Mouse (Mus musculus) G1E (cell line): Measurements from ENCODE around the gene 1700029H14Rik.

ENCODE experiments used
- CTCF ChIP-seq: IDR thresholded peaks from 2 replicates; pipeline ENCODE4 v1.5.1; 2012; ENCODE audit warnings: low read depth, low read length, inconsistent platforms, mixed read lengths
- GATA1 ChIP-seq: IDR thresholded peaks from 2 replicates; pipeline ENCODE4 v1.6.1; 2012; ENCODE audit warnings: borderline replicate concordance, low read length, inconsistent platforms, mixed read lengths
- GATA2 ChIP-seq: IDR thresholded peaks from 2 replicates; pipeline ENCODE4 v1.6.1; 2012; ENCODE audit warnings: low read depth, low read length, inconsistent platforms, borderline replicate concordance
- TAL1 ChIP-seq: conservative IDR thresholded peaks from 2 replicates; pipeline ENCODE4 v1.6.1; 2012; ENCODE audit warnings: low read depth, low read length, inconsistent platforms, mixed read lengths

DNA sequence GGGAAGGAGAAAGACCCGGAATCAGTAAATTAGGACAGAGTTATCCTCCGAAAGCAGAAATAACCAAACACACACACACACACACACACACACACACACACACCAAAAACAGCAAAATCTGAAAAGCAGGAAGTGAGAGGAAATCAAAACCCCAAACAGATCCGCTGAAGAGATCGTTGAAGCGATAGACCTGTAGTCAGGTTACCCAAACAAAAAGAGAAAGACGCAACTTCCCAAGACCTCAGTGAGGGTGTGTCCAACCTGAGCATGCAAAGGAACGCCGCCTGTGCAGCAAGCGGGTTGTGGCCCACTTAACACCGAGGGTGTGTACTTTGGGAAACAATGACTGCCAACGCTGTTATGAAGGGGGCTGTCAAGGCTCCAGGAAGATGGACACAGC, 38.9 kb upstream of the 1700029H14Rik start:
- TF ChIP-seq CTCF (no peak), GATA1 (no peak), TAL1 (no peak), GATA2 (no peak)
